Mouse (Mus musculus) limb, embryonic 12.5 days (tissue): ENCODE measurements around the gene Tpst1. TPM values are rescaled to one million over a fixed set of nuclear protein-coding genes. Genes with fewer than 3 reads are reported as not detected.

Source experiments
- ATAC-seq: fragments of 200-750 bp; cut with Nextera tagmentation; 2 replicates; pipeline ENCODE4 v1.8.0; 2017; ENCODE audit warnings: low read depth, moderate TSS enrichment; ENCODE audit not compliant: insufficient number of reproducible peaks, insufficient read depth, low FRiP score, low TSS enrichment
- H3K27ac ChIP-seq: fragments of 300-500 bp; sonication (generic); 2 replicates; pipeline ENCODE4 v1.5.1; 2016; ENCODE audit warnings: mild to moderate bottlenecking, moderate library complexity
- H3K27me3 ChIP-seq: fragments of 300-500 bp; sonication (generic); 2 replicates; pipeline ENCODE4 v1.6.1; 2016; ENCODE audit warnings: mild to moderate bottlenecking, moderate library complexity
- H3K36me3 ChIP-seq: fragments of 300-500 bp; sonication (generic); 2 replicates; pipeline ENCODE4 v1.6.1; 2016; ENCODE audit warnings: mild to moderate bottlenecking, moderate library complexity
- H3K4me1 ChIP-seq: fragments of 300-500 bp; sonication (generic); replicated peaks from 2 replicates; pipeline ENCODE4 v1.6.1; 2016
- H3K4me2 ChIP-seq: fragments of 300-500 bp; sonication (generic); 2 replicates; pipeline ENCODE4 v1.6.1; 2016; ENCODE audit warnings: mild to moderate bottlenecking, moderate library complexity
- H3K4me3 ChIP-seq: fragments of 300-500 bp; sonication (generic); replicated peaks from 2 replicates; pipeline ENCODE4 v1.5.1; 2016; ENCODE audit warnings: mild to moderate bottlenecking
- H3K9ac ChIP-seq: fragments of 300-500 bp; sonication (generic); replicated peaks from 2 replicates; pipeline ENCODE4 v1.6.1; 2016; ENCODE audit warnings: mild to moderate bottlenecking, moderate library complexity
- H3K9me3 ChIP-seq: fragments of 300-500 bp; sonication (generic); 2 replicates; pipeline ENCODE4 v1.6.1; 2016; ENCODE audit warnings: mild to moderate bottlenecking, moderate library complexity
- WGBS: fragments of 180-500 bp; shearing (Covaris S2); methylation state at CpG from one replicate; pipeline ENCODE4 v1.1.7; 2016; 5-methylcytosine and 5-hydroxymethylcytosine counted together
- polyA plus RNA-seq: library from polyadenylated mRNA; unstranded; fragments of >200 nt; fragmentation: Nextera tagmentation; extraction: Ambion mirVana; gene quantifications from 2 replicates; pipeline ENCODE4 v1.2.1, GENCODE M21; 2016

Gene Tpst1
- polyA plus RNA-seq, 1 experiment from 2014 or later: 83.5 TPM

GRCm38 (mm10) chr5:130144334-130145312 lies 71.5 kb downstream of the Tpst1 start, which contains the start of gene Kctd7:
Gene Kctd7 (plus strand): TSS chr5:130144861.
- peaks cover 9% of the 10 kb centered on the region for H3K36me3 ChIP-seq
- peak within 1 kb of the TSS; percentile 79 for H3K9ac ChIP-seq
- H3K27me3 ChIP-seq: no peaks in the 10 kb centered on the region
- H3K4me3 ChIP-seq: peak within 1 kb of the TSS; percentile 65
- H3K27ac ChIP-seq: peak within 1 kb of the TSS; percentile 72
- H3K4me1 ChIP-seq: peaks cover 11% of the 10 kb centered on the region
- no peaks in the 10 kb centered on the region for H3K9me3 ChIP-seq
- H3K4me2 ChIP-seq: peak within 1 kb of the TSS; percentile 88
- ATAC-seq: peak; percentile 98
- whole genome bisulfite sequencing: 1% methylated on average over 66 of the region's 66 CpGs

- Histone ChIP-seq H3K27ac (no peak overlapping the region), H3K4me3 (peak overlapping the region; percentile 65; the same call in 1 of the 2 replicates), H3K9ac (no peak overlapping the region), H3K9me3 (no peaks in the 10 kb centered on the region), H3K4me1 (peaks cover 11% of the 10 kb centered on the region), H3K36me3 (peaks cover 13% of the 10 kb centered on the region), H3K27me3 (no peaks in the 10 kb centered on the region), H3K4me2 (peak overlapping the region; percentile 88)
- 86% methylated on average over 8 of the region's 8 CpGs for WGBS
- no peak for ATAC-seq
Observed at GRCm38 (mm10) chr5:130145961-130146360, 72.8 kb downstream of the Tpst1 start.

- 64% methylated on average over 7 of the region's 7 CpGs for WGBS
- H3K9me3 ChIP-seq: no peaks in the 10 kb centered on the region
- no peak overlapping the region for H3K9ac ChIP-seq
- peaks cover 7% of the 10 kb centered on the region for H3K4me1 ChIP-seq
- peaks cover 41% of the 10 kb centered on the region for H3K36me3 ChIP-seq
- ATAC-seq: no peak
- no peak overlapping the region for H3K27ac ChIP-seq
- H3K4me2 ChIP-seq: no peak overlapping the region
- no peaks in the 10 kb centered on the region for H3K27me3 ChIP-seq
- H3K4me3 ChIP-seq: no peak overlapping the region
Observed at GRCm38 (mm10) chr5:130149726-130150310, 76.7 kb downstream of the Tpst1 start.

- Histone ChIP-seq H3K27ac (no peak overlapping the region), H3K4me3 (no peak overlapping the region), H3K4me1 (no peaks in the 10 kb centered on the region), H3K36me3 (peaks cover 31% of the 10 kb centered on the region), H3K27me3 (no peaks in the 10 kb centered on the region), H3K9ac (no peak overlapping the region), H3K9me3 (no peaks in the 10 kb centered on the region), H3K4me2 (no peak overlapping the region)
- ATAC-seq: no peak
- 83% methylated on average over 2 of the region's 2 CpGs for WGBS
Observed at GRCm38 (mm10) chr5:130154286-130154685, 81.2 kb downstream of the Tpst1 start.

GRCm38 (mm10) chr5:130158545-130158944 lies 85.4 kb downstream of the Tpst1 start:
- peaks cover 5% of the 10 kb centered on the region; the same call in 1 of the 2 replicates for H3K36me3 ChIP-seq
- 81% methylated on average over 4 of the region's 4 CpGs for WGBS
- no peaks in the 10 kb centered on the region for H3K4me1 ChIP-seq
- no peak overlapping the region for H3K9ac ChIP-seq
- no peaks in the 10 kb centered on the region for H3K27me3 ChIP-seq
- no peak overlapping the region for H3K27ac ChIP-seq
- no peak overlapping the region for H3K4me3 ChIP-seq
- no peak for ATAC-seq
- H3K9me3 ChIP-seq: no peaks in the 10 kb centered on the region
- H3K4me2 ChIP-seq: no peak overlapping the region

DNA sequence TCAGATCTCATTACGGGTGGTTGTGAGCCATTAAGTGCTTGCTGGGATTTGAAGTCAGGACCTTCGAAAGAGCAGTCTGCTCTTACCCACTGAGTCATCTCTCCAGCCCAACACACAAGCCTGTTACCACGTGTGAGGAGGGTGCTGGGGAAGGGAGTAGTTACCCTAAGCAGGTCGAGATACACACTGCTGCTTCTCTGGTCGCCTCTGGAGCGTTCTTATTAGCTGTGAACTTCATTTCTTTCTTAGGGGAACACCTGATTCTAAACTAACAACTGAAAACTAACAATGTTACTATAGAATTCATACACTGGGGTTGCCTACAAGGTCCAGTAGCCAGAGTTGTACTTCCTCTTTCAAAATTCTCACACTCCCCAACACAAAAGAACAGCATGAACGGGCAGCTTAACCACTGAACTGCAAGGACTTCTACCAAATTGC lies 86.7 kb downstream of the Tpst1 start:
- H3K4me3 ChIP-seq: no peak overlapping the region
- no peak for ATAC-seq
- H3K27ac ChIP-seq: no peak overlapping the region
- H3K9ac ChIP-seq: no peak overlapping the region
- WGBS: 67% methylated on average over 7 of the region's 7 CpGs
- H3K27me3 ChIP-seq: no peaks in the 10 kb centered on the region
- no peaks in the 10 kb centered on the region for H3K4me1 ChIP-seq
- H3K4me2 ChIP-seq: no peak overlapping the region
- H3K36me3 ChIP-seq: no peaks in the 10 kb centered on the region
- H3K9me3 ChIP-seq: no peaks in the 10 kb centered on the region

DNA sequence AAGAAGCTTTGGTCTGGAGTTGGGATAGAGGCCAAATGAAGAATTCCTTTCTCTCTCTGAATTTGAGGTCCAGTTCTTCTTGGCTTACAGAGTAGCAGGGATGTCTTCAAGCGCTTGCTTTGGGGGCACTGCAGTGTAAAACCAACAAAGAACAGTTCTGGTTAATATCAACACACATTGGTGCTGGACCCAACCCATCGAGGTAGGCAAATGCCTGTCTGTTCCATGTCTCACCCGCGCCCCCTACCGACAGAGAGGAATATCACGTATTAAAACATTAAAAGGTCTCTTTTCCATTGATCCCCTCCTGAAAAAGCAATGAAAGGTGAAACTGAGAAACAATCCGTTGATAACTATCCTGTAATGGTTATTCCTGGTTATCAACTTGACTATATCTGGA lies 90.5 kb downstream of the Tpst1 start:
- 3% methylated on average over 7 of the region's 7 CpGs for WGBS
- Histone ChIP-seq H3K27me3 (no peaks in the 10 kb centered on the region), H3K27ac (no peak overlapping the region), H3K9ac (no peak overlapping the region), H3K9me3 (no peaks in the 10 kb centered on the region), H3K36me3 (no peaks in the 10 kb centered on the region), H3K4me2 (no peak overlapping the region), H3K4me1 (no peaks in the 10 kb centered on the region), H3K4me3 (no peak overlapping the region)
- no peak for ATAC-seq

GRCm38 (mm10) chr5:130165213-130165612 lies 92.1 kb downstream of the Tpst1 start:
- H3K27ac ChIP-seq: no peak overlapping the region
- H3K36me3 ChIP-seq: no peaks in the 10 kb centered on the region
- no peak overlapping the region for H3K4me2 ChIP-seq
- no peak for ATAC-seq
- no peak overlapping the region for H3K4me3 ChIP-seq
- 79% methylated on average over 4 of the region's 4 CpGs for WGBS
- no peaks in the 10 kb centered on the region for H3K27me3 ChIP-seq
- no peaks in the 10 kb centered on the region for H3K9me3 ChIP-seq
- H3K4me1 ChIP-seq: no peaks in the 10 kb centered on the region
- no peak overlapping the region for H3K9ac ChIP-seq

DNA sequence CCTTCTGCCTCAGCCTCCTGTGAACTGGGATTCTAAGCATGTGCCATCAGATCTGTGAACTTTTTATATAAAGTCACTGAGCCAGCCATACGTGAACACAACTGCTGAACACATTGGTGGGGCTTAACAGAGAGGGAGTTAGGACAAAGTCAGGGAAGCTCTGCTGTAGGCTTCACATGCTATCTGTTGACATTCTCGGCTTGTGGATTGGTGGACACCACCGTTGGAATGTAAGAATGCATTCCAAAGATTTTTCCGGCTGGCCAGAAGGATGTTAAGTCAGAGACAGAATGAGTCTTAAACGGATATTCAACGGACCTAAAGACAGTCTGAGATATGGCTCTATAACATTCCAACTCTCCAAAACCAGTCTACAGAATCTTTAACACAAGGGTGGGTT lies 96.0 kb downstream of the Tpst1 start:
- 71% methylated on average over 6 of the region's 6 CpGs for WGBS
- H3K4me1 ChIP-seq: peaks cover 18% of the 10 kb centered on the region
- no peak overlapping the region for H3K9ac ChIP-seq
- no peak overlapping the region for H3K4me3 ChIP-seq
- H3K27me3 ChIP-seq: no peaks in the 10 kb centered on the region
- no peak overlapping the region for H3K4me2 ChIP-seq
- no peaks in the 10 kb centered on the region for H3K36me3 ChIP-seq
- no peak overlapping the region for H3K27ac ChIP-seq
- no peaks in the 10 kb centered on the region for H3K9me3 ChIP-seq
- no peak for ATAC-seq

DNA sequence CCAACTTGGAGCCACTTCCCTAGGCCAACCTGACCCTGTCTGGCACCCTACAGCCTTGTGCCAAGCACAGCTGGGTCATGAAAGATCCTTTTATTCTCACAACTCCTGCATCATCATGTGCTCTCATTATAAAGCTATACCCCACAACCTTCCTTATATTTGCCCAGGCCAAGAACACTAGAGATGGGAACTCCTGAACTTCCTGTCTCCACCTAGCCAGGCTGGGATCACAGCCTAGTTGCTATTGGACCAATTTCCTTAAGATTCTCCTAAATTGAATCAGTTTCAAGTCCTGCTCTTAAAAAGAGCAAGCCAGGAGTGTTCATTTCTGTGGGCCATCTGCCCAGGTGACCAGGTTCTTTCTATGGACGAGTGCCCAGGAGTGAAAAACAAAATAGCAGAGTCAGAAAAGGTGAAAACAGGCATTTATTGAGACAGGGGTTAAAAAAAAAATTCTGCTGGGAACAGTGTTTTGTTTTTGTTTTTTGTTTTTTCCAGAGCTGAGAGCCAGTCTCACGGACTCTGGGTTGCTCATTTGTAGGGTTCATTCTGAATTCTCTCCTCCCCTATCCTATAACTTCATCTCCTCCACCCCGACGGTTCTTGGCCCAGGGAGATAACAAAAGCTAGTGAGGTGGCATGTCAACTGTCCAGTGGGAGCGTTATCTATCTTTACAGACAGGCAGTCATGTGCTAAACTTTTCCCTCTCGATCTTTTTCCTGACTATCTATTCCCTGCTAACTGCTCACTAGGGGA lies 97.7 kb downstream of the Tpst1 start:
- peak overlapping the region; percentile 89 for H3K4me3 ChIP-seq
- H3K9ac ChIP-seq: peak overlapping the region; percentile 89
- ATAC-seq: no peak
- no peaks in the 10 kb centered on the region for H3K27me3 ChIP-seq
- WGBS: 18% methylated on average over 6 of the region's 6 CpGs
- no peaks in the 10 kb centered on the region for H3K36me3 ChIP-seq
- H3K4me1 ChIP-seq: peaks cover 18% of the 10 kb centered on the region
- H3K9me3 ChIP-seq: no peaks in the 10 kb centered on the region
- H3K4me2 ChIP-seq: peak overlapping the region; percentile 80
- H3K27ac ChIP-seq: peak overlapping the region; percentile 86
